Mouse (Mus musculus) limb, embryonic 12.5 days (tissue): Measurements from ENCODE around the gene Apopt1. TPM values are rescaled to one million over a fixed set of nuclear protein-coding genes. Genes with fewer than 3 reads are reported as not detected.

ENCODE experiments used
- ATAC-seq: fragments of 200-750 bp; cut with Nextera tagmentation; 2 replicates; pipeline ENCODE4 v1.8.0; 2017; ENCODE audit warnings: low read depth, moderate TSS enrichment; ENCODE audit not compliant: insufficient number of reproducible peaks, insufficient read depth, low FRiP score, low TSS enrichment
- H3K27ac ChIP-seq: fragments of 300-500 bp; sonication (generic); 2 replicates; pipeline ENCODE4 v1.5.1; 2016; ENCODE audit warnings: mild to moderate bottlenecking, moderate library complexity
- H3K27me3 ChIP-seq: fragments of 300-500 bp; sonication (generic); 2 replicates; pipeline ENCODE4 v1.6.1; 2016; ENCODE audit warnings: mild to moderate bottlenecking, moderate library complexity
- H3K36me3 ChIP-seq: fragments of 300-500 bp; sonication (generic); 2 replicates; pipeline ENCODE4 v1.6.1; 2016; ENCODE audit warnings: mild to moderate bottlenecking, moderate library complexity
- H3K4me1 ChIP-seq: fragments of 300-500 bp; sonication (generic); replicated peaks from 2 replicates; pipeline ENCODE4 v1.6.1; 2016
- H3K4me2 ChIP-seq: fragments of 300-500 bp; sonication (generic); 2 replicates; pipeline ENCODE4 v1.6.1; 2016; ENCODE audit warnings: mild to moderate bottlenecking, moderate library complexity
- H3K4me3 ChIP-seq: fragments of 300-500 bp; sonication (generic); replicated peaks from 2 replicates; pipeline ENCODE4 v1.5.1; 2016; ENCODE audit warnings: mild to moderate bottlenecking
- H3K9ac ChIP-seq: fragments of 300-500 bp; sonication (generic); replicated peaks from 2 replicates; pipeline ENCODE4 v1.6.1; 2016; ENCODE audit warnings: mild to moderate bottlenecking, moderate library complexity
- H3K9me3 ChIP-seq: fragments of 300-500 bp; sonication (generic); 2 replicates; pipeline ENCODE4 v1.6.1; 2016; ENCODE audit warnings: mild to moderate bottlenecking, moderate library complexity
- WGBS: fragments of 180-500 bp; shearing (Covaris S2); methylation state at CpG from one replicate; pipeline ENCODE4 v1.1.7; 2016; 5-methylcytosine and 5-hydroxymethylcytosine counted together
- polyA plus RNA-seq: library from polyadenylated mRNA; unstranded; fragments of >200 nt; fragmentation: Nextera tagmentation; extraction: Ambion mirVana; gene quantifications from 2 replicates; pipeline ENCODE4 v1.2.1, GENCODE M21; 2016

Apopt1 gene
- polyA plus RNA-seq, 1 experiment from 2014 or later: 63.8 TPM

DNA sequence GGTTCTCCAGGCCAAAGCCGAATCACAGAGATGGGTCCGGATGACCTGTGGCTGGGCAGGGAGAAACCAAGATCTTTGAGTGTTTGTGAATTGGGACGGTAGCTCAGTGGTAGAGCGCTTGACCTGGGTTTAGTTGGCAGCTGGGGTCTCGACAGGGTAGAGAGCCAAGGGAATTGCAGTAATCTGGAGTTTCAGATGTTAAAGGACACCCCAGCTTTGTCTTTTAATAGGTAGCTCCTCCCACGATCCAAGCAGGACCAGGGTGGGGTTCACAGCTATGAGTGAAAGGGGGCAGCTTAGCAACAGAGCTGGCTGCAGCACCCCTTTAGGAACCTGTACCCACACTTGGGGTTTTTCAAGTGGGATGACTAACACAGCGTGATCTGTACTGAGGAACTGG lies 34.4 kb downstream of the Apopt1 start:
- Histone ChIP-seq H3K27ac (no peak overlapping the region), H3K27me3 (no peaks in the 10 kb centered on the region), H3K36me3 (no peaks in the 10 kb centered on the region), H3K4me2 (no peak overlapping the region), H3K9ac (no peak overlapping the region; the same call in 1 of the 2 replicates), H3K4me1 (peaks cover 10% of the 10 kb centered on the region), H3K9me3 (no peaks in the 10 kb centered on the region), H3K4me3 (no peak overlapping the region)
- 77% methylated on average over 7 of the region's 7 CpGs for WGBS
- no peak for ATAC-seq

DNA sequence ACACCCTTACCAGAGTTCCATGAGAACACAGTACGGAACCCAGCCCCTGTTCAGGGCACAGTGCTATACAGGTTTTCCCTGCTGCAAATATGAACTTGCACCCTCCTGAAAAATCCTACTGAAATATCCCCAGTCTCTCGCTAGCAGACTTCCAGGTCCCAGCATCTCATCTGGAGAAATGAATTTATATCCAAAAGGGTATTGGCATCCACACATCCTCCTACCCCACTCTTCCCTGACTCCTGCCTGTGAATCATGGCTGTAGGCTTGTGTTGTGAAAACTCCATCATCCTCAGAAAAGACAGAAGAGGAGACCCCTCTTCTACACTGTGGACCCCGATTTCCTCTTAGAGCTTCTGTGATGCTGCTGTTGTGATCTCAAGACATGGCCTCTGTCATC lies 37.7 kb downstream of the Apopt1 start:
- WGBS: 97% methylated on average over 3 of the region's 3 CpGs
- ATAC-seq: no peak
- H3K9ac ChIP-seq: no peak overlapping the region
- no peak overlapping the region for H3K4me3 ChIP-seq
- no peaks in the 10 kb centered on the region for H3K9me3 ChIP-seq
- H3K4me1 ChIP-seq: peaks cover 6% of the 10 kb centered on the region
- H3K27me3 ChIP-seq: no peaks in the 10 kb centered on the region
- H3K4me2 ChIP-seq: no peak overlapping the region
- no peak overlapping the region for H3K27ac ChIP-seq
- H3K36me3 ChIP-seq: no peaks in the 10 kb centered on the region

DNA sequence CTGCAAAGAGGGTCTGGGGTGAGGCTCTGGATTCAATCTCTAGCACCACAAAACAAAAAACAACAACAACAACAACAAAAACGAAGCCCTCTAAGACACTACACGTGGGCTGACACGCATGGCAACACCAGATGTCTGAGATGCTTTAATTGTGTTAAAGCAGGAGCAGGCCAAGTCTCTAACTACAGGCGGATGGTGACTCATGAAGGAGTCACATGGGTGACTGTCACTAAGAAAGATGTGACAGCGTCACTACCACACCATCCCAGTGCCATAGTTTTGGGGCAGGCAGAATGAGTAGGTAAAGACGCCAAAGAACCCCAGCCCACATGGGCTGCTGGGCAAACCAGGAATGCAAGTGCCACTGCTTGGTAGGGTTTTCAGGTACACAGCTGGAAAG lies 39.4 kb downstream of the Apopt1 start:
- WGBS: 90% methylated on average over 6 of the region's 6 CpGs
- Histone ChIP-seq H3K27ac (no peak overlapping the region), H3K27me3 (no peaks in the 10 kb centered on the region), H3K4me2 (no peak overlapping the region), H3K9me3 (no peaks in the 10 kb centered on the region), H3K4me1 (peaks cover 6% of the 10 kb centered on the region), H3K36me3 (no peaks in the 10 kb centered on the region), H3K4me3 (no peak overlapping the region), H3K9ac (no peak overlapping the region)
- no peak for ATAC-seq

DNA sequence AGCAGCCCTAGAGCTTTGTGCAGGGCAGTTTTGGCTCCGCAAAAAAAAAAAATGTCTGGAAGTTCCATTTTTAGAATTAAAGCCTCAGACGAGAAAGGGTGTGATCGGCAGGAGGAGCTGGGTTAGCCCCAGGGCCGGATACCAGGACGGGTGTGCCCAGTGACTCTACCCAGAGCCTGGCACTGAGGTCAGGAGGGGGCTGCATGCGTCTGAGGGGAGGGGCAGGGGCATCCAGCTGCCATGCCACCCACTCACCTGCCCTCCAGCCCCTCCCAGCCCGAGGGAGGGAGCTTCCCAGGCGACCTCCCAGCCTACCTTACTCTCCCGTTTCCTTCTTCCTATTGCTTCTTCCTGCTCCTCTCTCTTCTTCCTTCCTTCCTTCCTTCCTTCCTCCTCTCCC lies 40.3 kb downstream of the Apopt1 start:
- no peak for ATAC-seq
- Histone ChIP-seq H3K27me3 (no peaks in the 10 kb centered on the region), H3K9me3 (no peaks in the 10 kb centered on the region), H3K36me3 (no peaks in the 10 kb centered on the region), H3K4me2 (no peak overlapping the region), H3K27ac (no peak overlapping the region), H3K4me1 (peaks cover 14% of the 10 kb centered on the region), H3K4me3 (no peak overlapping the region), H3K9ac (no peak overlapping the region)
- WGBS: 65% methylated on average over 9 of the region's 9 CpGs

DNA sequence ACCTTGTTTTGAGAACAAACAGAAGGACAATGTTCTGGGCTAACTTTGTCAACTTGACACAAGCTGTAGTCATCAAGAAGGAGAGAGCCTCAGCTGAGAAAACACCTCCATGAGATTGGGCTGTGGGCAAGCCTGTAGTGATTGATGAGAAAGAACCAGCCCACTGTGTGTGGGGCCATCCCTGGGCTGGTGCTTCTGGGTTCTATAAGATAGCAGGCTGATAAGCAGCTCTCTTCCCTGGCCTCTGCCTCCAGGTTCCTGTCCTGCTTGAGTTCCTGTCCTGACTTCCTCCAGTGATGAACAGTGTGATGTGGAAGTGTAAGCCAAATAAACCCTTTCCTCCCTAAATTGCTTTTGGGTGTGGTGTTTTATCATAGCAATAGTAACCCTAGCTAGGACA lies 41.6 kb downstream of the Apopt1 start:
- no peaks in the 10 kb centered on the region for H3K9me3 ChIP-seq
- H3K27ac ChIP-seq: no peak overlapping the region
- peaks cover 18% of the 10 kb centered on the region for H3K4me1 ChIP-seq
- no peak overlapping the region for H3K4me3 ChIP-seq
- ATAC-seq: no peak
- H3K27me3 ChIP-seq: no peaks in the 10 kb centered on the region
- no peak overlapping the region for H3K9ac ChIP-seq
- no peak overlapping the region for H3K4me2 ChIP-seq
- no peaks in the 10 kb centered on the region for H3K36me3 ChIP-seq

DNA sequence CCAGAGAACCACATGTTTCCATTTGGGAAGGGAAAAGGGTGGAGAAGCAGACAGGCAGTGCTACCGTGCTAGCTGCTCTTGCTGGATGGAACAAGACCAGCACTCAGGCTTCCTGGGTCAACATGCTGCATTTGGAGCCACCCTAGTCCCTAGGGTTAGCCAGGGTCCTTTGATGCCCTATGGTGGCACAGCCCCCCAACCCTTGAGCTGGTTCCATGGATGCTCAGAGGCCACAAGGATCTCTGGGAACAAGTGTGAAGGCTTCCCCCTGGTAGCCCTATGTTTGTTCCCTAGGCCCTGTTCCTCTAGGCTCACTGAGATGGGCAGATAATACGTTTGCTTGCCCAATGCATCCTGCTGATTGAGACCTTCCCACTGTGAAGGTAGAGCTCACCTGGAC lies 42.2 kb downstream of the Apopt1 start:
- ATAC-seq: no peak
- peaks cover 23% of the 10 kb centered on the region for H3K4me1 ChIP-seq
- no peak overlapping the region for H3K4me2 ChIP-seq
- 45% methylated on average over 2 of the region's 2 CpGs for WGBS
- no peaks in the 10 kb centered on the region for H3K36me3 ChIP-seq
- no peaks in the 10 kb centered on the region for H3K9me3 ChIP-seq
- H3K27ac ChIP-seq: no peak overlapping the region
- no peak overlapping the region for H3K4me3 ChIP-seq
- no peaks in the 10 kb centered on the region for H3K27me3 ChIP-seq
- H3K9ac ChIP-seq: no peak overlapping the region

DNA sequence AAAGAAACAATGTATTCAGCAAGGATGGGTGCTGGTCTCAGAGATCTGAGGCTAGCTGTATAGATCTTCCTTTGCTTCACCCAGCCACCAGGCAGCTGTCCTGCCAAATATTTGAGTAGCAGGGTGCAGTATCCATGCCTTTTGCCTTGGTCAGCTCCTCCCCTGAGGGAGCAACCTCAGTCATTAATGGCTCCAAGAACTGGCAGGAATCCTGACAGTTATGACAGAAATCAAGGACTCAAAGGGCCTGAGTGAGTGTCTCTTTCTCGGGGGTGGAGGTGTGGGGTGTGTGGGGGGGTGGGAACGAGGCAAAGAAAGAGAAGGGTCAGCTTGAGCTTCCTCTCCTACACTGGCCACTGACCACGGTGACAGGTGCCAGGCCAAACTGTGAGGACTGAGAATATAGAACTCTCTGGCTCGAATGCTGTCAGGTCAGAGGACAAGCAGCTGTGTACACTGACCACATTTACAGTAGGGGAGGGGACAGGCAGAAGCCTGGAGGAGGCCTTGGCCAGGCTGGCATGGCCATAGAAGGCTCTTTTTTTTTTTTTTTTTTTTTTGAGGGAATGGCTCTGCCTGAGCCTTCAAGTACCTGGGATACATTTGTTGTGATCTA lies 43.1 kb downstream of the Apopt1 start:
- WGBS: 63% methylated on average over 4 of the region's 4 CpGs
- no peak for ATAC-seq
- no peaks in the 10 kb centered on the region for H3K27me3 ChIP-seq
- H3K4me1 ChIP-seq: peaks cover 27% of the 10 kb centered on the region
- no peaks in the 10 kb centered on the region for H3K9me3 ChIP-seq
- H3K4me3 ChIP-seq: no peak overlapping the region
- no peak overlapping the region for H3K4me2 ChIP-seq
- H3K36me3 ChIP-seq: no peaks in the 10 kb centered on the region
- H3K27ac ChIP-seq: no peak overlapping the region
- H3K9ac ChIP-seq: no peak overlapping the region

DNA sequence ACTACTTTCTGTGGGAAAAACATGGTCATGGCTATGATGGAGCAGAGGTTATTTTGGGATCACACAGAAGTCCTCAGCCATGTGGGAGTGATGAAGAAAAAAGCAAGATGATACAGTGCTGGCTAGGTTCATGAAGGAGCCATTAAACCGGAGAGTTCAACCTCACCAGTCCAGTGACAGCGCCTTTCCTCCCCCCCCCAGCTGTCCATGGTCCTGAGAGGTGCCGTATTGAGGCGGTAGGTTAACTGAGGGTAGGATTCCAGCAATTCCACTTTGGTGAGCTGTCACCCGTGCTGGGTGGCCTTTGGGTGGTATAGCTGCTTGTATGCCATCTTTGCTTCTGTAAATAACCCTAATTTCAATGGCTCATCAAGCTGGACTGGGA lies 43.6 kb downstream of the Apopt1 start:
- H3K4me3 ChIP-seq: no peak overlapping the region
- no peak overlapping the region for H3K27ac ChIP-seq
- H3K9ac ChIP-seq: no peak overlapping the region
- ATAC-seq: no peak
- no peaks in the 10 kb centered on the region for H3K36me3 ChIP-seq
- H3K27me3 ChIP-seq: no peaks in the 10 kb centered on the region
- H3K9me3 ChIP-seq: no peaks in the 10 kb centered on the region
- peaks cover 30% of the 10 kb centered on the region for H3K4me1 ChIP-seq
- WGBS: 25% methylated on average over 5 of the region's 5 CpGs
- no peak overlapping the region for H3K4me2 ChIP-seq

DNA sequence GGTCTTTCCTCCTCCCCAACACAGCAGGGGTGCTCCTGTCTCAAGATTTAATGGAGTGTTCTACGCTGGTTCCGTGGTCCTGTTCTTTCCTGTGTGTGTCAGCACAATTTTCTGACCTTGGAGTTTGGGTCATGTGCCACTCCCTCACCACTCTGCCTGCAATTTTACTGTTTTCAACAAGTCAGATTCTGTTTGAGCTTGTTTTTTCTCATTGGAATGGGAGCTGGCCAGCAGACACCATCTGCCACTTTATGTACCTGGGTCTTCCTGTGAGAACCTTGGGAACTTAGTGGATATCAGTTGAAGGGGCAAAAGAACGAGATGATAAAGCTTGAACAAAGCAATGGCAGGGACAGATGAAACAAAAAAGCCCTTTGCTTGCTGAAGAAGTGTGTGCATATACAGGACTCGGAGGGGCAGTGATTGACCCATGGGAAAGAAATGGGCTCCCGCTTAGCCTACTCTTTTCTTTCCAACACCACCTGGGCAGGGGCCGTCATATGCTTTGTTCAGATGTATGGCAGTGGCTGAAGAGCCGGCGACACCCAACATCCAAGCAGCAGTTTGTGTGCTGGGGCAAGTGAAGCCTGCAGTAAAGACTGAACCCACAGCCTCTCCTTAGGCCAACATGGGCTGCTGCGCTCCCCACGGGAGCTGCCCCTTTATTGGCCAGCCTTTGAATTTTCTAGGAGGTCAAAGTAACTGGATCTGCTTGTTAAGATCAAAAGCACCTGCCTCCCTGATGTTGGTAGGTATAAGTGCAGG lies 44.7 kb downstream of the Apopt1 start:
- Histone ChIP-seq H3K4me3 (peak overlapping the region; percentile 92), H3K36me3 (peaks cover 6% of the 10 kb centered on the region; the same call in 1 of the 2 replicates), H3K27ac (peak overlapping the region; percentile 87), H3K27me3 (no peaks in the 10 kb centered on the region), H3K4me1 (peaks cover 34% of the 10 kb centered on the region), H3K9me3 (no peaks in the 10 kb centered on the region), H3K4me2 (peak overlapping the region; percentile 91), H3K9ac (peak overlapping the region; percentile 92)
- no peak; the same call in 1 of the 2 replicates for ATAC-seq
- 37% methylated on average over 10 of the region's 10 CpGs for WGBS

DNA sequence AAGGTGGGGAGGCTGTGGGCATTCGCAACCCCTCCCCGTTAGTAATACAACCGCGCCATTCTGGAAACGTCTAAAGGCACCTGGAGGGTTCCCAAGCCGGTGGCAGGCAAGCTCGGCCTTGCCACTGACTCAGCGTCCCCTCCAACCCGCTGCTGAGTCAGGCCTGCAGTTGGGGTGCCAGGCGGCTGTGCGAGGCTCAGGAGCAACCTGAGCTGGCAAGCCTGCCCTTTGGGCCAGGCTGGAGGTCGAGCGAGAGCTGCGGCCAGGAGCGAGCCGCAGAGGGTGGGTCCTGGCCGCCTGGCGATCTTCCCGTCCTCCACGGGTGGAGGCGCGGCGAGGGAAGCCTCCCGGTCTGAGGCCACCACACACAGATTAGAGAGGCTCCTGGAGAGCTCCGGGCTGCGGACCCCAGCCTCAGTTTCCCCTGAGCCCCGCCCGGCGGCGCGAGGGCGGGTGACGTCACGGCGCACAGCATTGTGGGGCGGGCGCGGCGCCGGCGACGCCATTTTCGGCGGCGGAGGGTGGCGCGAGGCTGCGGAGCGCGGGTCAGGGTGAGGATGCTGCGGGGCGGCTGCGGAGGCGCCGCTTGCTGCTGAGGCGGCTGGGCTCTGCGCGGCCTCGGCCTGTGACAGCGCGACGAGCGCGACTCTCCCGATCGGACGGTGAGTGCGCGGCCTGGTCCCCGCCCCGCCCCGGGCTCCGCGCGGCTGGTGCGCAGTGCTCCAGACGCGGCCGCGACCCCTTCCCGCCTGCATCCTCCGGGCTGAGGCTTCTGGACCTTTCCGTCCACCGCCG lies 45.5 kb downstream of the Apopt1 start, which contains the start of gene Klc1:
Klc1 (plus strand) TSS at position 469 of the 795 bp plus-strand sequence.
- Histone ChIP-seq H3K27me3 (no peaks in the 10 kb centered on the region), H3K27ac (peak within 1 kb of the TSS; percentile 87), H3K4me3 (peak within 1 kb of the TSS; percentile 92), H3K4me1 (peaks cover 34% of the 10 kb centered on the region), H3K9me3 (no peaks in the 10 kb centered on the region), H3K4me2 (peak within 1 kb of the TSS; percentile 91), H3K36me3 (peaks cover 14% of the 10 kb centered on the region; the same call in 1 of the 2 replicates), H3K9ac (peak within 1 kb of the TSS; percentile 92)
- ATAC-seq: peak; percentile 70
- WGBS: under 1% methylated on average over 85 of the region's 85 CpGs
